In the genomic region with DNA sequence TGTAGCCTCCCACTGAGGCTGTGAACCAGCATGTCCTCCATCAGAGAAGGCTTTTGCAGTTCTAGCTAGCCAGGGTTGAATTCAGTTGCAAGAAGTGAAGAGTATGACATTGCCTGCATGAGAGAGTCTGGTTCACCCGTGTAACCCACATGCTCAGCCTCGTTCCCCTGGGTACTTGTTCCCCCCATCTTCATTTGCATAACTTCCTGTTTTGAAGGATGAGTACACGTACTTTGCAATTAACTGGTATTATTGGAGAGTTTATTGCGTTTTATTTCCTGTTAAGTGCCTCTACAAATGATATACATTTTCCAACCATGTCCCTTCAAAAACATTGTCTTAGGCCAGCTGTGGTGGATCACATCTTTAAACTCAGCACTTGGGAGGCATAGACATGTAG, we compare ENCODE assay signal across 19 mouse cellular contexts.
DNase-seq lines count a peak whose midpoint lies in the region; ATAC-seq lines count a peak whose summit lies in the region.
"Had no signal": no experiment of that assay in that cellular context is flagged by ENCODE, and none has a peak within 500 bp of the region (broad histone marks: within the 10 kb centered on the region; RNA-seq: fewer than 3 reads in every experiment).

No protein-coding gene starts in this region.

- peak; percentile 15 for DNase-seq in spleen, adult 12 weeks (ENCODE audit: low spot score)
- DNase-seq in spleen, adult 18-20 months, result no peak
- peak; percentile 59 to 63 for DNase-seq in spleen, postnatal 36 days (ENCODE audit: low spot score in 2 of 2)
- DNase-seq in right cerebral cortex, adult 18-20 months, result no peak
- no peak for DNase-seq in ovary, postnatal 10 days (ENCODE audit: low spot score)
- DNase-seq: adrenal gland, adult 2 months; cerebellum, adult 11-12 months; cerebellum, postnatal 10 days; heart, postnatal 10 days; kidney, adult 2 months; kidney, postnatal 14 days; lung, adult 2 months; right cerebral cortex, postnatal 14 days had no signal

- ATAC-seq in CD4-positive, CD25-positive, alpha-beta regulatory T cell, adult 4 months, result peak; percentile 57
- peak; percentile 46 for ATAC-seq in inflammation-experienced regulatory T-cells, adult 6 months
- no peak for ATAC-seq in activated CD4-positive, CD25-positive, alpha-beta regulatory T cell, adult 4 months
- ATAC-seq: liver, embryonic 12.5 days; midbrain, embryonic 16.5 days; Patski had no signal

Comparison
In these comparisons a context has a peak if more than half of its experiments do, and no peak if none do; other contexts are left out.
1. DNase-seq: peak in spleen, adult 12 weeks (single experiment) and spleen, postnatal 36 days (2 of 2); none in spleen, adult 18-20 months (0 of 2), right cerebral cortex, adult 18-20 months (single experiment) and ovary, postnatal 10 days (single experiment).